Mouse (Mus musculus) forebrain, embryonic 10.5 days (tissue): ENCODE measurements at regions not wholly inside any gene's neighbourhood (a gene's known extent, or its start where the extent isn't known, plus 50 kb on each side); places are given as distances from the start of the nearest gene placed in this dataset.

Source experiments
- DNase-seq: peaks from one replicate; pipeline ENCODE4 v3.0.0-alpha.2; 2017; ENCODE audit warnings: low spot score; ENCODE audit errors: extremely low spot score
- H3K27ac ChIP-seq: fragments of 300-500 bp; sonication (generic); 2 replicates; pipeline ENCODE4 v1.5.1; 2016; ENCODE audit warnings: mild to moderate bottlenecking
- H3K27me3 ChIP-seq: fragments of 300-500 bp; sonication (generic); 2 replicates; pipeline ENCODE4 v1.6.1; 2016; ENCODE audit warnings: mild to moderate bottlenecking; ENCODE audit not compliant: poor library complexity, severe bottlenecking
- H3K36me3 ChIP-seq: fragments of 300-500 bp; sonication (generic); replicated peaks from 2 replicates; pipeline ENCODE4 v1.6.1; 2016; ENCODE audit warnings: mild to moderate bottlenecking, moderate library complexity
- H3K4me1 ChIP-seq: fragments of 300-500 bp; sonication (generic); 2 replicates; pipeline ENCODE4 v1.6.1; 2016
- H3K4me3 ChIP-seq: fragments of 300-500 bp; sonication (generic); 2 replicates; pipeline ENCODE4 v1.5.1; 2016; ENCODE audit warnings: mild to moderate bottlenecking, moderate library complexity
- H3K9me3 ChIP-seq: fragments of 300-500 bp; sonication (generic); 2 replicates; pipeline ENCODE4 v1.6.1; 2016; ENCODE audit warnings: mild to moderate bottlenecking, moderate library complexity
- WGBS: fragments of 180-500 bp; shearing (Covaris S2); methylation state at CpG from one replicate; pipeline ENCODE4 v1.1.7; 2016; 5-methylcytosine and 5-hydroxymethylcytosine counted together

DNA sequence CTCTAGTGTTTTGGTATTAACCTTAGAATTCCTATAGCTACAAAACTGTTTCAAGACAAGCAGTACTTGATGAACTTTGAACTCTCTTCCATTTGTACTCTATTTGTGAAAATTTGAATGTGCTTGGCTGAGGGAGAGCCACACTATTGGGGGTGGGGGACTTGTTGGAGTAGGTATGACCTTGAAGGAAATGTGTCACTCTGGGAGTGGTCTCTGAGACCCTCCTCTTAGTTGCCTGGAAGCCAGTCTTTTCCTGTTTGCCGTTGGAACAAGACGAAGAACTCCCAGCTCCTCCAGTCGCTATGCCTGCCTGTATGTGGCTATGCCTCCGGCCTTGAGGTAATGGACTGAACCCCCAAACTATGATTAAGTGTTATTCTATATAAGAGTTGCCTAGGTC lies 265.4 kb upstream of the Dab2 start:
- Histone ChIP-seq H3K4me3 (no peak overlapping the region), H3K27ac (no peak overlapping the region)

DNA sequence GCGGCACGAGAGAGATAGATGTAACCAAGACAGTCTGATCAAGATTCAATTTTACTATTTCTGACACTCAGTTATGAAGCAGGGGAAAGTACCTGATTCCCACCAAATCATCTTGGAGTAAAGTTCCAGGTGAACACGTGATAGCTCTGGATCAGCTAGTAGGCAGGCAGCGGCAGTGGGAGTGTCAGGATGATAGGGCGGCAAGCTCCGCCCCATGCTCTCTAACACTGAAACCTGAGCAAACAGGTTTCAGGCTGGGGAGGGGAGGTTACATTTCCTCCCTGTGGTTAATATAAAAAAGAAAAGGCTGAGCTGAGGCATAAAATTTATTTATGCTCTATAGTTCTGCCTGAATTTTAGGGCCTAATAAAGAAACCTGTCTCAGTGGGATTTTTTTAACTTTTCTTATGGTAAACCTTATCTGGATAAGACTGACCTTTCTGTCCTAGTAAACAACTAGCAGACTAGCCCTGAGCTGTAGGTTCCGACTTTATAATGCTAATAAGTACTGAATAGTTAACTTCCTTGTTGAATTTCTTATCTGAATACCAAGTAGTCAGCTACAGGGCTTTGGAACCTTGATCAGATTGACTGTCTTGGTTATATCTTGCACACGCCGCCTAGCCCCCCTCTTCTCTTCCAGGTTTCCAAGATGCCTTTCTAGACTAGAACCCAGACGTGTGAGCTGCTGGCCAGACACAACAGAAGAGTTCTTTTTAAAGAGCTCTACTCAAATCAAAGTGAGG lies 254.9 kb upstream of the Dab2 start:
- H3K36me3 ChIP-seq, result no peaks in the 10 kb centered on the region
- no peak overlapping the region for H3K27ac ChIP-seq
- DNase-seq, result no peak

More for the DNA sequence above, 265.4 kb upstream of the Dab2 start:
- Histone ChIP-seq H3K4me1 (no peaks in the 10 kb centered on the region), H3K27me3 (no peaks in the 10 kb centered on the region), H3K36me3 (no peaks in the 10 kb centered on the region), H3K9me3 (no peaks in the 10 kb centered on the region)
- WGBS, result 96% methylated on average over 4 of the region's 4 CpGs
- DNase-seq, result no peak

DNA sequence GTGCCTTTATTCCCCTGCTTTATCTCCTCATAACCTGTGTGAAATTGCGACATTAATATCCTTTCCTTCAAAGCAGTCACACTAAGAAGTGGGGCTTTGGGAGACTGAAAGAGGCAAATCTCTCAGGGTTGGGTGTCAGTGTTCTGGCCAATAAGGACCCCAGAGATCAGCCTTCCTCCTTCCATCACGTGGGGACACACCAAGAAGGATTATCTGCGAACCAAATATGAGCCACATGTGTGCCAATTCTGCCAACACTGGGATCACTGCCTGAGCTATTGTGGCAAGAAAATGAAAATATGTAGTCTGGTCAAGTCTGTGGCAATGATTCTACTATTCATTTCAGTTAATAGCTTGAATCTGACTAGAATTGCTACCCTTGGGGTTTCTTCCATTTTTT lies 243.9 kb upstream of the Dab2 start:
- no peak overlapping the region for H3K27ac ChIP-seq
- 88% methylated on average over 3 of the region's 3 CpGs for WGBS
- H3K4me1 ChIP-seq, result no peaks in the 10 kb centered on the region
- DNase-seq, result no peak
- no peak overlapping the region for H3K4me3 ChIP-seq
- no peaks in the 10 kb centered on the region for H3K27me3 ChIP-seq
- H3K9me3 ChIP-seq, result no peaks in the 10 kb centered on the region
- H3K36me3 ChIP-seq, result no peaks in the 10 kb centered on the region

More for the DNA sequence above, 254.9 kb upstream of the Dab2 start:
- WGBS, result 52% methylated on average over 10 of the region's 10 CpGs
- no peak overlapping the region for H3K4me3 ChIP-seq
- H3K27me3 ChIP-seq, result no peaks in the 10 kb centered on the region
- no peaks in the 10 kb centered on the region for H3K4me1 ChIP-seq
- no peaks in the 10 kb centered on the region for H3K9me3 ChIP-seq

DNA sequence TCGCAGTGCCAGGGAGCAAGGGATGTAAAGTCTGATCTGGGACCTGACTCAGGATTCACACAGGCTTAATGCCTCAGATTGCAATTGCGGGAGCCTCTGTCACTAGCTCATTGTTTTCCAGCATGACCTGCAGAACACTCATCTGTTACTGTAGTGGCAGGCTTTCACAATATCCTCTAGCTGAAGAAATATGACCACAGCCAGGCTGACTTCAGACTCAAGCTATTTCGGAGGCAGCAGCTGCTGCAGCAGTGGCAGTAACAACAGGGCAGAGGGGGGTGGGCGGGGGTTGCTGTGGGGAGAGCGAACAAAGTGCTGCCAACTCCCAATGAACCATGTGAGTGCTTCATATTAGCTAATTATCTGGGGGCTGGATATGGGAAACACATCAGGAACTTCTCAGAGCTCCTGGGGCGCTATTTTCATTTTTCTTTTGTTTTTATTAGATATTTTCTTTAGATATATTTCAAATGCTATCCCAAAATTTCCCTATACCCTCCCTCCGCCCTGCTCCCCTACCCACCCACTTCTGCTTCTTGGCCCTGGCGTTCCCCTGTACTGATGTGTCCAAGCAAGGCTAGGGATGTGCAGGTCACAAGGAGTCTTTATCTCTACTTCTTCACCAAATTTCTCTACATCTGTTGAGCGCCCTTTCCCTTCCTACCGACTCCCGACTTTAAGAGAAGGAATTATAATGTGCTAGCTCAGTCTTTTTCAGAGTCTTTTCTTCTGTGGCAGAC lies 242.5 kb upstream of the Dab2 start:
- H3K27ac ChIP-seq, result no peak overlapping the region
- H3K27me3 ChIP-seq, result no peaks in the 10 kb centered on the region
- 62% methylated on average over 11 of the region's 11 CpGs for WGBS
- no peaks in the 10 kb centered on the region for H3K9me3 ChIP-seq
- no peaks in the 10 kb centered on the region for H3K36me3 ChIP-seq
- H3K4me1 ChIP-seq, result no peaks in the 10 kb centered on the region
- no peak for DNase-seq
- H3K4me3 ChIP-seq, result no peak overlapping the region

DNA sequence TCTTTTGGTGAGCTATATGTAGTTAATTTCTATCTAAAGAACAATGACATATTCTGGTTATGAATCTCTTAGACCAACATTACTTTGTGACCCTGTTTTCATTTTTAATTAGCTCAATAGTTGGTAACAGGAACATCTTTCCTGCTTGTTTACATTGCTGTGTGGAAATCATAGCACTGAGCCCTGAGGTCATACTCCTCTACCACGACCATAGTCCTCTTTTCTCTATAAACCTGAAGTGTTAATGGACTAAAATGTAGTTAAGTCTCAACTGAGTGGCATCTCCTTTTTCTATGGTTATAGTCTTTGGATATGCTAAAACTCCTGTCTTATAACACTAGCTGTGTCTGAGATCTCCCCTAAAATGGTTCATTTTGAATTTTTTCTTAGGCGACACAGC lies 240.2 kb upstream of the Dab2 start:
- Histone ChIP-seq H3K4me1 (no peaks in the 10 kb centered on the region), H3K27ac (no peak overlapping the region), H3K4me3 (no peak overlapping the region), H3K36me3 (no peaks in the 10 kb centered on the region), H3K9me3 (no peaks in the 10 kb centered on the region), H3K27me3 (no peaks in the 10 kb centered on the region)
- no peak for DNase-seq
- 72% methylated on average over 2 of the region's 2 CpGs for WGBS

DNA sequence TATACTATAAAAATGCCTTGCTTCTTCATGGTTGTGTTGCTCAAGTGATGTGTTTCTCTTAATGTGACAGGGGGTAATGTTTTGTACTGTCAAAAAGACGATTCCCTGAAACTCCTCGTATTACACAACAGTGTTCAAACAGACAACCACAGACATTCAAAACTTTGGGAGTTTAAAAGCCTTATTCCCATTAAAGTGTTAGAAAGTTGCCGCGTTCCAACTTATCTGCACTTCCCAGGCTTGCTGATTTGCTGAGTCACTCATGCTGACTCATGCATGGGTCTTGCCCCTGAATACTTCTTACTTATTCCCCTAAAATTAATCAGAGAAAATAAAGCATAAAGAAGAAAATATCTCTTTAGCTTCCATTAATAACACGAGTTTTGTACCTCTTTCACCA lies 239.8 kb upstream of the Dab2 start:
- Histone ChIP-seq H3K4me1 (no peaks in the 10 kb centered on the region), H3K27ac (no peak overlapping the region), H3K9me3 (no peaks in the 10 kb centered on the region), H3K36me3 (no peaks in the 10 kb centered on the region), H3K4me3 (no peak overlapping the region), H3K27me3 (no peaks in the 10 kb centered on the region)
- no peak for DNase-seq
- WGBS, result 90% methylated on average over 5 of the region's 5 CpGs

DNA sequence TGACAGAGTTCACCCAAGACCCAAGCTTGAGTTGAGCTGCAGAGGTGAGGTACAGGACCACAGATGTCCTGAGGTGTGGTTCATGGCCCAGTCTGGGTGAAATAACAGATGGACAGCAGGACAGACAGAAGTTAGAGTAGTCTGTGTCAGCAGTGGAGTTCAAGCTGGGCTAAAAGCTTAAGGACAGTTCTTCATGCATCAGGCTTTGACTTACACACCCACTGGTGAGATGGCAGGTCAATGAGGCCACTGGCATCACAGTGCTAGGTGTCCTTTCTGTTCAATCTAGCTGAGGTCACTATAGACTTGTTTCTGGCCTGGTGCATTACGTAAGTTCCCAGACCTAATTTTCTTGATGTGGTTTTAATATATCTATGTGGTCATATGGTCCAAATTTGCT lies 238.9 kb upstream of the Dab2 start:
- Histone ChIP-seq H3K4me3 (no peak overlapping the region), H3K27ac (no peak overlapping the region), H3K27me3 (no peaks in the 10 kb centered on the region), H3K4me1 (no peaks in the 10 kb centered on the region), H3K9me3 (no peaks in the 10 kb centered on the region), H3K36me3 (no peaks in the 10 kb centered on the region)
- no peak for DNase-seq
- 93% methylated on average over 1 of the region's 1 CpGs for WGBS

DNA sequence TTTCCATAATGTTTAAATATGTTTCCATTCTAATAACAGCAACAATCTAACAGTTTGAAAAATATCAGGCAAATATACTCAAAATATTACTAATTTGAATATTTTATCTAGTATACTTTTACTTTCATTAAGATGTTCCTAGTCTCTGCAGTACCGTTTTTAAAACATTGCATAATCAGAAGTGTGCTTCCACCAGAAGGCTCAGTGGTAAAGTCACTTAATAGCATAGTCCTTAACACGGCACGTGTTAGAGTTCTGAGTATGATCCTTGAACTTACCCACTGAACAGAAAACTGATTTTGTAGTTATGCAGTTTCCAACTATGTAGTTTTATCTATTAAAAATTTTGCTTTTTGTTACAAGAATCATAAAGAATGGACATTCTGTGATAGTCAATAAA lies 234.5 kb upstream of the Dab2 start:
- Histone ChIP-seq H3K27ac (no peak overlapping the region), H3K9me3 (no peaks in the 10 kb centered on the region), H3K27me3 (no peaks in the 10 kb centered on the region), H3K4me3 (no peak overlapping the region), H3K36me3 (no peaks in the 10 kb centered on the region), H3K4me1 (no peaks in the 10 kb centered on the region)
- DNase-seq, result no peak
- WGBS, result 93% methylated on average over 3 of the region's 3 CpGs

DNA sequence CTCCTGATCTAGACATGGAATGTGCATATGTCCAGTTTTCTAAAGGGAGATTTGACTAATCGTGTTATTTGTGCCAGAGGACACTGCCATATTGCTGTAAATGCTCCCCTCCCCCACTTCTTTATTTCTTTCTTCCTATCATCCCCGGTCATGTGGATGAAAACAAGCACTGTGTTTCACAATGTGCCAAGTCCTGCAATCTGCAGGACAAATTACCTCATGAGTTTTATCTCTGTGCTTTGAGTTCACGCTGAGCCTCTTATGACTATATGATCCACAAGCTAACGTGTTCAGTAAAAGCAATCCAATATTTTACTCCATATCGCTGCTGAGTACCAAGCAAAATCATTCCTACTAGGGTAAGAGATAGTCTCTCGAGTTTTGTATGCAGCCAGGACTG lies 232.2 kb upstream of the Dab2 start:
- no peak for DNase-seq
- no peaks in the 10 kb centered on the region for H3K4me1 ChIP-seq
- H3K27ac ChIP-seq, result no peak overlapping the region
- WGBS, result 88% methylated on average over 6 of the region's 6 CpGs
- no peaks in the 10 kb centered on the region for H3K36me3 ChIP-seq
- no peak overlapping the region for H3K4me3 ChIP-seq
- H3K9me3 ChIP-seq, result no peaks in the 10 kb centered on the region
- H3K27me3 ChIP-seq, result no peaks in the 10 kb centered on the region

DNA sequence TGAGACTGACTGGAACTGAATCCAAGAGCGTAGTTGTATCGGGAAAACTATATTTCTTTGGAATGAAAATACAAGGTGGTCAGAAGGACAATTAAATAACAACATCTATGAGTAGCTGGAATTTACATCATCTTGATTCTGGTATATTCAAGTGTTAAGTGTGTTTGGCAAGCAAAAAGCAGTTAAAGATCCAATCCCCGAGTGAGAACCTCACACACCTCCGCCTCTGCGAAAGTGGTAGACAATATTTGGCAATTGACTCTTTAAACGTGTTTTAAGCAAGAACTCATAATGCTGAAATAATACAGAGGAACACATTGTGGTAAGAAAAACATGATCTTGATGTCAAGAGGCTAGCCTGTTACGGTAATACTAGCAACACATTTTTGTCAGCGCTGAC lies 231.2 kb upstream of the Dab2 start:
- no peaks in the 10 kb centered on the region for H3K9me3 ChIP-seq
- no peak for DNase-seq
- WGBS, result 94% methylated on average over 8 of the region's 8 CpGs
- no peaks in the 10 kb centered on the region for H3K27me3 ChIP-seq
- H3K36me3 ChIP-seq, result no peaks in the 10 kb centered on the region
- no peaks in the 10 kb centered on the region for H3K4me1 ChIP-seq
- H3K27ac ChIP-seq, result no peak overlapping the region
- H3K4me3 ChIP-seq, result no peak overlapping the region

DNA sequence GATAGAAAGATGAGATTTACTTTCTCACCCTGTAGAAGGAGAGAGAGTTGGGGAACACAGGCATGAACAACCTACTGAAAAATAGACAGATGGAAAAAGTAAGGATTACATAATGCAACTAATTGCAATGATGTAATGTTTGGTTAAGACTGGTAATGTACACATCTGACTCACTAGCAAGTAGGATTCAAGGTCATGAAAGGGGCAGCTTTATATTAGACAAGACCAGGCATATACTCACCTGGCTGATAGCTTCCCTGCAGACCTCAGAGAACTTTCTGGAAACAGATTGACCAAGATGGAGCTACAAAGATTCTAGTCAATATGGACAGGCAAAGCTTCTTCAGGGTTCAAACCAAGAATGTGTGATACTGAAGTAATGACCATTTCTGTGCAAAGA lies 227.7 kb upstream of the Dab2 start:
- Histone ChIP-seq H3K4me1 (no peaks in the 10 kb centered on the region), H3K4me3 (no peak overlapping the region), H3K36me3 (no peaks in the 10 kb centered on the region), H3K9me3 (no peaks in the 10 kb centered on the region), H3K27me3 (no peaks in the 10 kb centered on the region), H3K27ac (no peak overlapping the region)
- no peak for DNase-seq

DNA sequence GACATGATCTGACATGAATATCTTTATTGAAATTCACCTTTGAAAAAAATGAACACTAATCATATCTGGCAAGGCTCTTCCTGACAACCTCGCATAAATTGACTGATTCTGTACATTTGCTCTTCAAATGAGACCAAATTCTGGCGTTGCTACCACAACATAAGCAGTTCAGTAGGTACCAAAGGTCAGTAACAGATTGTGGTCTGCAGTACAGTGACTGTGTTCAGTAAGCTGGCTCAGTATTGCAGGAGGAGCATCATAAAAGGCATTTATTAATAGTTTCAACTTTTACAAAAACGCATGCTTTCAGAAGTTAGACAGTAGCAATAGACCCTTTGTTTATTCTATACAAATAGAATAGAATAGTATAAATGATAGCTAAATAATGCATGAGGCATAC lies 226.7 kb upstream of the Dab2 start:
- H3K36me3 ChIP-seq, result no peaks in the 10 kb centered on the region
- H3K27me3 ChIP-seq, result no peaks in the 10 kb centered on the region
- no peak for DNase-seq
- WGBS, result 81% methylated on average over 3 of the region's 3 CpGs
- H3K27ac ChIP-seq, result no peak overlapping the region
- no peak overlapping the region for H3K4me3 ChIP-seq
- H3K9me3 ChIP-seq, result no peaks in the 10 kb centered on the region
- no peaks in the 10 kb centered on the region for H3K4me1 ChIP-seq

DNA sequence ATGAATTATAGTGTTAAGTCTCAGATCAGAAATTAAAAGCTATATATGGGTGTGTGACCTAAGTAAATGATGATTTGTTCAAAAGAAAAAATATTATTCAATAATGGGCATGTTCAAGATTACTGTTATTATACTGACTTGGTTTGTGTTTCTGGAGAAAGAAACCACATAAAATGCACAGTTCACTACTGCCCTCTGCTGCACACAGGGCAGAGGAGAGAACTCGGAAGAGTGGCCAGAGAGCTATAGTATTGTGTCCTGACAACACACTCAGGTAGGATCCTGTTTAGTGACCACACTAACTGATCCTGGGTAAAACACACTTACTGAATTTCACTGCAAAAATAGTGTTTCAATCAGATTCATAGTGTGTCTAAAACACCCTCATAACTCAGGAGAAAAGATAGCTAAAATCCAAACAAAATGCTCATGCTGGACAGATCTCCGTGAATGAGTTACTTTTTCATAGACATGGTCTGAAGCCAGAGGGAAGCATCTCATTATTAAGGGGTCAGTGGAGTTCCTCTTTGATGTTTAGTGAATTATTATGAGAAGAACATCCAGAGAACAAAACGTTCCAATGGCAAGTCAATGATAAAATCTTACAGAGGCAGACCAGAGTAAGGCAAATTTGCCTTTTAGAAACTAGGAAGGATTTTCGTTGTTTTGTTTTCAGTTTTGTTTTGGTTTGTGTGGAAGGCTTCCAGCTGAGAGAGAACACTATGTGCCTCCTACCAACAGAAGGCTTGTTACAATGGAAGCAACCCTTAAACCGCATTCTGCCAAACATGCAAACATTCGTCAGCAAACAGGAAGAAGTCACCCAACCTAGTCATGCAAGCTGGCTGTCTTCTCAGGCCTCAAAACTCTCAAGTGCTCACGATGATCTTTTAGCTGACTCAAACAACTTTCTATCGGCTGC lies 218.6 kb upstream of the Dab2 start:
- no peak for DNase-seq
- WGBS, result 60% methylated on average over 8 of the region's 8 CpGs

More for the DNA sequence above, 218.6 kb upstream of the Dab2 start:
- H3K9me3 ChIP-seq, result no peaks in the 10 kb centered on the region
- no peak overlapping the region for H3K27ac ChIP-seq
- no peaks in the 10 kb centered on the region for H3K27me3 ChIP-seq
- no peaks in the 10 kb centered on the region for H3K4me1 ChIP-seq
- no peaks in the 10 kb centered on the region for H3K36me3 ChIP-seq
- H3K4me3 ChIP-seq, result no peak overlapping the region
